Mouse (Mus musculus): ENCODE results near the gene Atp4b. TPM values are rescaled to one million over a fixed set of nuclear protein-coding genes. Genes with fewer than 3 reads are reported as not detected.

Gene Atp4b
- polyA plus RNA-seq, 1 experiment from 2014 or later: 59.5 TPM

DNA sequence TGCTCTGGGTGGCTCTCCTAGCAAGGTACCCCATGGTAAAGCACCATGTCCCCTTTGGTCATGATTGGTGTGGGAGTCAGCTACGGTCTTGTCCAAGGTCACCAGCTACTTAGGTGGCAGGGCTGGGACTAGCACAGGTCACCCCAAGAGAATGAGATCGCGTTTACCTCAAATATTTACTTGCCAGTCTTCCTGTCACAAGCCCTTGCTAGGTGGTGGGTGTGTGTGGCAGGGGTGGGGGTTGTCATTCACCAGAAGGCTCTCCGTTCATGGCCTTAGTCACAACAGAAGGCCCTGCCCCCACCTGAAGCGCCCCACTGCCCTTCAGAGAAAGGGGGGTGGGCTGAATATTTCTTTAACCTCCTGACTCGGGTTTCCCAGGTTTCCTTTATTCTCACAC is 6.9 kb upstream of the Atp4b start:
- no peak overlapping the region for H3K9ac ChIP-seq (ENCODE audit: low read length)
- WGBS: 53% methylated on average over 6 of the region's 6 CpGs
- no peaks in the 10 kb centered on the region for H3K9me3 ChIP-seq (replicated peaks; ENCODE audit: control insufficient read depth, low read length)
- H3K27ac ChIP-seq (ENCODE audit: low read length): no peak overlapping the region
- ATAC-seq (ENCODE audit: insufficient read depth, low FRiP score): peak; percentile 61; the same call in 1 of the 2 replicates
- no peaks in the 10 kb centered on the region for H3K4me1 ChIP-seq (ENCODE audit: control insufficient read depth, insufficient read depth, low read length)
- H3K4me2 ChIP-seq (ENCODE audit: low read depth, low read length): no peak overlapping the region
- H3K4me3 ChIP-seq (replicated peaks; ENCODE audit: low read length): no peak overlapping the region
- no peaks in the 10 kb centered on the region for H3K27me3 ChIP-seq (ENCODE audit: control insufficient read depth, insufficient read depth, low read length)
- no peaks in the 10 kb centered on the region for H3K36me3 ChIP-seq (ENCODE audit: control insufficient read depth, insufficient read depth, low read length)

DNA sequence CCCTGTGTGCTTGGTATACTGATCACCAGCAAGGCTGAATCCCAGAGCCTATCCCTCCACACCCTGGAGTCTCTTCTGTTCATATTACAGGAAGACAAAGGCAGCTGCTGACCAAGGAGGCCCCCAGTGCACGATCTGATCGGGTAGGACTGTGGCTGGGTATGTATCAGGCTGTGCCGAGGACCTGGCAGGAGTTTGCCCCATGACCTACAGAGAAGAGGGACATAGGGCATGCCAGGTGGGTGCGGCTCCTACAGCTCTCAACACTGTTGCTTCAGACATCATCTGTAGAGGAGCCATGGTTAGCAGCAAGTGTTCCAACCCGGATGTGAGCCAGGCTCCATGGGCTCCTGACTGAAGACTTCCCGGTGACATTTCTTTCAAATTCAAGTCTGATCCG is 2.8 kb downstream of the Atp4b start:
- no peaks in the 10 kb centered on the region for H3K36me3 ChIP-seq (ENCODE audit: control insufficient read depth, insufficient read depth, low read length)
- H3K27me3 ChIP-seq (ENCODE audit: control insufficient read depth, insufficient read depth, low read length): no peaks in the 10 kb centered on the region
- H3K9me3 ChIP-seq (replicated peaks; ENCODE audit: control insufficient read depth, low read length): no peaks in the 10 kb centered on the region
- H3K27ac ChIP-seq (ENCODE audit: low read length): no peak overlapping the region
- no peak overlapping the region for H3K4me3 ChIP-seq (replicated peaks; ENCODE audit: low read length)
- no peak overlapping the region for H3K4me2 ChIP-seq (ENCODE audit: low read depth, low read length)
- 82% methylated on average over 7 of the region's 7 CpGs for WGBS
- H3K4me1 ChIP-seq (ENCODE audit: control insufficient read depth, insufficient read depth, low read length): no peaks in the 10 kb centered on the region
- no peak overlapping the region for H3K9ac ChIP-seq (ENCODE audit: low read length)
- no peak for ATAC-seq (ENCODE audit: insufficient read depth, low FRiP score)

DNA sequence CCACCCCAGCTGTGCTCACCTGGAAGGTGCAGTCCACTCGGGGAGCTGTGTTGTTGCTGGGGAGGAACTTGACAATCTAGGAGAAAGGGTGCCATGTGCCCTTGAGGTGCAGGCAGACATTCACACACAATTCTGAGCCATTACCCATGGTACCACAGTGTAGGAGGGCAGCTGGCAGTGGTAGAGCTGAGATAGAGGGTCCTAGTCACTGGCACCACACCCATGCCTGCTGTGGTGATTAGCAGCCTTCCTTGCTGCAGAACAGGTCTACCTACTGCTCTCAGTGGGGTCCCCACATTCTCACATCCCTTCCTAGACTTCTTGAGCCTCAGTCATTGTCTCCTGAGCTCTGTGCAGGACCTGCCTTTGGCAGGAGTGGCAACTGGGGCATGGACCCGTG is 7.9 kb downstream of the Atp4b start:
- H3K27ac ChIP-seq (ENCODE audit: low read length): no peak overlapping the region
- no peak overlapping the region for H3K4me2 ChIP-seq (ENCODE audit: low read depth, low read length)
- H3K9me3 ChIP-seq (replicated peaks; ENCODE audit: control insufficient read depth, low read length): no peaks in the 10 kb centered on the region
- no peak for ATAC-seq (ENCODE audit: insufficient read depth, low FRiP score)
- H3K36me3 ChIP-seq (ENCODE audit: control insufficient read depth, insufficient read depth, low read length): no peaks in the 10 kb centered on the region
- no peak overlapping the region for H3K9ac ChIP-seq (ENCODE audit: low read length)
- WGBS: 69% methylated on average over 2 of the region's 2 CpGs
- no peak overlapping the region for H3K4me3 ChIP-seq (replicated peaks; ENCODE audit: low read length)
- H3K4me1 ChIP-seq (ENCODE audit: control insufficient read depth, insufficient read depth, low read length): no peaks in the 10 kb centered on the region
- no peaks in the 10 kb centered on the region for H3K27me3 ChIP-seq (ENCODE audit: control insufficient read depth, insufficient read depth, low read length)

DNA sequence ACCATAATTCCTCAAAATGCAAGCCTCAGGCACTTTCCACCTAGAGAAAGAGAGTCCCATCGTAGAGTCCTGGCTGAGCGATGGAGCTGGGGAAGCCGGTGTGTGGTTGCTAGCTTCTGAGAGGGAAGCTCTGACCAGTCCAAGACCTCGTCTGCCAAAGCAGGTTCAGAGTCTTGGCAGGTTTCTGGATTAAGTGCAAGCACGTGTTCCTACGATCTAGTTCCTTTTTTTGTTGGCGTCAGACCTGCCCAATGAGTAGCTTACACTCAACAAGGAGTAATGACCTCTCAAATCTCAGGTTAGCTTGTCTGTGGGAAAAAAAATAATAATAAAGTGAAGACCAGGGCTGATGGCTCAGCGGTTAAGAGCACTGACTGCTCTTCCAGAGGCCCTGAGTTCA is 8.9 kb downstream of the Atp4b start:
- Histone ChIP-seq H3K9me3 (replicated peaks; ENCODE audit: control insufficient read depth, low read length) (no peaks in the 10 kb centered on the region), H3K27me3 (ENCODE audit: control insufficient read depth, insufficient read depth, low read length) (no peaks in the 10 kb centered on the region), H3K9ac (ENCODE audit: low read length) (no peak overlapping the region), H3K36me3 (ENCODE audit: control insufficient read depth, insufficient read depth, low read length) (no peaks in the 10 kb centered on the region), H3K27ac (ENCODE audit: low read length) (no peak overlapping the region), H3K4me3 (replicated peaks; ENCODE audit: low read length) (no peak overlapping the region), H3K4me1 (ENCODE audit: control insufficient read depth, insufficient read depth, low read length) (no peaks in the 10 kb centered on the region), H3K4me2 (ENCODE audit: low read depth, low read length) (no peak overlapping the region)
- 75% methylated on average over 8 of the region's 8 CpGs for WGBS
- no peak for ATAC-seq (ENCODE audit: insufficient read depth, low FRiP score)

DNA sequence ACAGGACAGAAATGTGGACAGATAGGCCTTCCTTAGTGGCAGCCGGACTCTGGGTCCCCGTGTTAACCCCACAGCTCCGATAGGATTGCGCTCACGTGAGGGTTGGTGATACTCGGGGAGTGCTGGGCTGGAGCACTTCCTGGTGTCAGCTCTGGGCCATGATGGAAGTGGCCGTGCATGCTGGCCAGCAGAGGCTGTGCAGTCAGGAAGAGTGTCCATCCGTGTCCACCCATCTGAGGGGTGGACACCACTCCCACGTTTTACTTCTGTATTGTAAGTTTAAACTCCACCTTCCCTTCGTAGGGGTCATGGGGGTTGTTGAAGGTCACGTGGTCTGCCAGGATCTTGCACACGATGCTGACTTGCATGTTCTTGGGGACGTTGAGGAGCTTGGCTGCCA is 10.3 kb downstream of the Atp4b start:
- no peak overlapping the region for H3K4me2 ChIP-seq (ENCODE audit: low read depth, low read length)
- H3K9me3 ChIP-seq (replicated peaks; ENCODE audit: control insufficient read depth, low read length): no peaks in the 10 kb centered on the region
- ATAC-seq (ENCODE audit: insufficient read depth, low FRiP score): no peak
- WGBS: 73% methylated on average over 13 of the region's 13 CpGs
- no peaks in the 10 kb centered on the region for H3K27me3 ChIP-seq (ENCODE audit: control insufficient read depth, insufficient read depth, low read length)
- H3K9ac ChIP-seq (ENCODE audit: low read length): no peak overlapping the region
- H3K4me1 ChIP-seq (ENCODE audit: control insufficient read depth, insufficient read depth, low read length): no peaks in the 10 kb centered on the region
- H3K27ac ChIP-seq (ENCODE audit: low read length): no peak overlapping the region
- H3K36me3 ChIP-seq (ENCODE audit: control insufficient read depth, insufficient read depth, low read length): no peaks in the 10 kb centered on the region
- H3K4me3 ChIP-seq (replicated peaks; ENCODE audit: low read length): no peak overlapping the region

DNA sequence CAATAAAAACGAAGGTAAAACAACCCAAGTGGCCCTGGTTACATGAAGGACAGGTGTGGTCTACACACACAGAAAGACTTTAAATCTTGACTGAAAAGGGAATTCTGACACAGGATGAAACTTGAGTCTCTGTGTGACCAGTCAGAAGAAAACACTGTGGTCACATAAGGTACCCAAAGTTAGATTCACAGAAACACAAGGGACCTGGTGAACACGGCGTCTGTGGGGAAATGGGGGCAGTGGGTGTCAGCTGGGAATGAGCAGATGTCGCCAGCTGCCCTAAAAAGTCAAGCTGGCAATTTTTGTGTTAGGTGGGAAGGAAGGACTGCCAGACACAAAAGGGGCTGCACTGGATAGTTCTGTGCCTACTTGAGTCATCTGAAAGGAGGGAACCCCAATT is 13.6 kb downstream of the Atp4b start:
- no peak overlapping the region for H3K4me2 ChIP-seq (ENCODE audit: low read depth, low read length)
- H3K27me3 ChIP-seq (ENCODE audit: control insufficient read depth, insufficient read depth, low read length): no peaks in the 10 kb centered on the region
- no peak overlapping the region for H3K4me3 ChIP-seq (replicated peaks; ENCODE audit: low read length)
- H3K27ac ChIP-seq (ENCODE audit: low read length): no peak overlapping the region
- no peak overlapping the region for H3K9ac ChIP-seq (ENCODE audit: low read length)
- 84% methylated on average over 4 of the region's 4 CpGs for WGBS
- ATAC-seq (ENCODE audit: insufficient read depth, low FRiP score): no peak
- 0 out of 2 replicates have a peak, but pooled peaks cover 10% of the 10 kb centered on the region for H3K36me3 ChIP-seq (ENCODE audit: control insufficient read depth, insufficient read depth, low read length)
- no peaks in the 10 kb centered on the region for H3K9me3 ChIP-seq (replicated peaks; ENCODE audit: control insufficient read depth, low read length)
- H3K4me1 ChIP-seq (ENCODE audit: control insufficient read depth, insufficient read depth, low read length): no peaks in the 10 kb centered on the region

DNA sequence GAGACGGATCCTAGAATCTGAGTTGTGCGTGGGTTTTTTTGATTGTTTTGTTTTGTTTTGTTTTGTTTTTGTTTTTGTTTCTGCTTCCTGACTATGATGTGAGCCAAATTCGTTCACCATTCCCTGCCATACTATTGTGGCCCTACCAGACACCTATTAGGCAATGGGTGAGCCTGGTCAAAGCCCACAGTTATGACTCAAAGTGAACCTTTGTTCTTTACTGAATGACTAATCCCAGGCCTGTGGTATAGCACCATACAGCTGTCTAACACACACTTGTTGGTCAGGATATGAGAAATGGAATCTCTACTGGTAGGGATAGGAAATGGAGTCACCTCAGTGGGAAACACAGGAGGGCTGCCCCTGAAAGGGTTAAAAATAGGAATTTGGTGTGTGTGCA is 14.1 kb downstream of the Atp4b start:
- H3K9me3 ChIP-seq (replicated peaks; ENCODE audit: control insufficient read depth, low read length): no peaks in the 10 kb centered on the region
- no peak overlapping the region for H3K27ac ChIP-seq (ENCODE audit: low read length)
- ATAC-seq (ENCODE audit: insufficient read depth, low FRiP score): no peak
- H3K4me3 ChIP-seq (replicated peaks; ENCODE audit: low read length): no peak overlapping the region
- no peaks in the 10 kb centered on the region for H3K4me1 ChIP-seq (ENCODE audit: control insufficient read depth, insufficient read depth, low read length)
- 88% methylated on average over 3 of the region's 3 CpGs for WGBS
- H3K4me2 ChIP-seq (ENCODE audit: low read depth, low read length): no peak overlapping the region
- 0 out of 2 replicates have a peak, but pooled peaks cover 10% of the 10 kb centered on the region for H3K36me3 ChIP-seq (ENCODE audit: control insufficient read depth, insufficient read depth, low read length)
- no peak overlapping the region for H3K9ac ChIP-seq (ENCODE audit: low read length)
- H3K27me3 ChIP-seq (ENCODE audit: control insufficient read depth, insufficient read depth, low read length): no peaks in the 10 kb centered on the region

DNA sequence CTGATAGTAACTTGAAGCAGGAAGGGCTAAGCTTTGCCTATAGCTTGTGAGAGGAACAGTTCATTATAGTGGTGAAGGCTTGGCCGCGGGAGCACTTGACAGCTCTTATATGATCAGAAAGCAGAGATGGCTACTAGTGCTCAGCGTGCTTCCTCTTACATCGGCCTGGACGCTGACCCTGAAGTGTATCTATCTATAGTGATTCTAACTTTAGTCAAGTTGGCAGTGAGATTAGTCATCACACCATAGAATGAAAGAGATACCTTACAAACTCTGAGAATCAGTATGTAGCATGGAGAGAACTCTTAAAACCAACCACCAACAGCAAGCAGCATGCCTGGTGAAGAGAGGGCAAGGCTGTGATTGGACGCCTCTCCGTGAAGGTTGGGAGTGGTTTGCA is 15.0 kb downstream of the Atp4b start:
- no peaks in the 10 kb centered on the region for H3K4me1 ChIP-seq (ENCODE audit: control insufficient read depth, insufficient read depth, low read length)
- 90% methylated on average over 7 of the region's 7 CpGs for WGBS
- H3K27ac ChIP-seq (ENCODE audit: low read length): no peak overlapping the region
- H3K4me2 ChIP-seq (ENCODE audit: low read depth, low read length): no peak overlapping the region
- H3K9me3 ChIP-seq (replicated peaks; ENCODE audit: control insufficient read depth, low read length): no peaks in the 10 kb centered on the region
- H3K36me3 ChIP-seq (ENCODE audit: control insufficient read depth, insufficient read depth, low read length): 0 out of 2 replicates have a peak, but pooled peaks cover 10% of the 10 kb centered on the region
- ATAC-seq (ENCODE audit: insufficient read depth, low FRiP score): no peak
- H3K4me3 ChIP-seq (replicated peaks; ENCODE audit: low read length): no peak overlapping the region
- no peaks in the 10 kb centered on the region for H3K27me3 ChIP-seq (ENCODE audit: control insufficient read depth, insufficient read depth, low read length)
- H3K9ac ChIP-seq (ENCODE audit: low read length): no peak overlapping the region

DNA sequence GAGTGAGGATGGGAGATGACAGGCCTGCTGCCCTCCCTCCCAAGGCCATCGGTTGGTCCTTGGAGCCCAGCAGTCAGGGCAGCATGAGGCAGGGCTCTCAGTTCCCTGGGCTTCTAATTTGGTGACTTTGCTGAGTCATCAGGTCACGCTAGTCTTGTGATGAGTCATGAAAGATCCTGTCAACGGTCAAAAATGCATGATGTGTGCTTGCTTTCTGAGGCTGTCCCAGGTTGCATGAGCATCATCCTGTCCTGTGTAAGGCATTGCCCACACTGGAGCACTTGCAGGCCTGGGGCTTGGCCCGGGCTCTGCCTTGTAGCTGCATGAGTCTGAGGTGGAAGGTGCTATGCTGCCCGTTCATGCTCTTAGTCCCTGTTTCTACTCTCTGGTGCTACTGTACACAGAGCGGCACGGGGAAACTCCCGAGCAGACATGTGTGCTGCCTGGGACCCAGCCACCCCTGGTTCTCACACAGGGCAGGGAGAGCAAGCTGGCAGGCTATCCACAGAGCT is 23.4 kb downstream of the Atp4b start:
- no peak overlapping the region for H3K9ac ChIP-seq (ENCODE audit: low read length)
- H3K4me1 ChIP-seq (ENCODE audit: control insufficient read depth, insufficient read depth, low read length): no peaks in the 10 kb centered on the region
- no peak overlapping the region for H3K4me3 ChIP-seq (replicated peaks; ENCODE audit: low read length)
- no peaks in the 10 kb centered on the region for H3K27me3 ChIP-seq (ENCODE audit: control insufficient read depth, insufficient read depth, low read length)
- H3K9me3 ChIP-seq (replicated peaks; ENCODE audit: control insufficient read depth, low read length): no peaks in the 10 kb centered on the region
- H3K27ac ChIP-seq (ENCODE audit: low read length): no peak overlapping the region
- H3K4me2 ChIP-seq (ENCODE audit: low read depth, low read length): no peak overlapping the region
- 90% methylated on average over 8 of the region's 8 CpGs for WGBS
- H3K36me3 ChIP-seq (ENCODE audit: control insufficient read depth, insufficient read depth, low read length): peaks cover 36% of the 10 kb centered on the region
- no peak for ATAC-seq (ENCODE audit: insufficient read depth, low FRiP score)

DNA sequence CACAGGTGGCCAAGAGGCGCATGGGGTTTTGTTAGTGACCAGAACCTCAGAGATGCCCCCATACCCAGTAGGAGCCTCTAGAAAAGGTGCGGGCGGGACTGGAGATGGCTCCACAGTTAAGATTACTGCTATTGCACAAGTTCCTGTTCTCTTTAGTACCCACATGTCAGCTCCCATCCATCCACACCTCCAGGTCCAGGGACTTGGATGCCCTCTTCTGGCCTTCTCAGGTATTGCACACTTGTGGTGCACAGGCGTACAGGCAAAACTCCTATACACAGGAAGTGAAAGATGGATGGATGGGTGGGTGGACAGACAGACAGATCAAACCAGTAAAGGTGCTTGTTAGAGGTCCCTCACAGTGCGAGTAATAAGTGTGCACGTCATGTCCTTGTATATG is 34.8 kb downstream of the Atp4b start:
- ATAC-seq (ENCODE audit: insufficient read depth, low FRiP score): no peak
- H3K4me2 ChIP-seq (ENCODE audit: low read depth, low read length): no peak overlapping the region
- H3K27ac ChIP-seq (ENCODE audit: low read length): no peak overlapping the region
- peaks cover 60% of the 10 kb centered on the region for H3K36me3 ChIP-seq (ENCODE audit: control insufficient read depth, insufficient read depth, low read length)
- H3K9me3 ChIP-seq (replicated peaks; ENCODE audit: control insufficient read depth, low read length): no peaks in the 10 kb centered on the region
- H3K4me1 ChIP-seq (ENCODE audit: control insufficient read depth, insufficient read depth, low read length): no peaks in the 10 kb centered on the region
- H3K27me3 ChIP-seq (ENCODE audit: control insufficient read depth, insufficient read depth, low read length): no peaks in the 10 kb centered on the region
- H3K9ac ChIP-seq (ENCODE audit: low read length): no peak overlapping the region
- 85% methylated on average over 6 of the region's 6 CpGs for WGBS
- no peak overlapping the region for H3K4me3 ChIP-seq (replicated peaks; ENCODE audit: low read length)
